Mouse (Mus musculus): ENCODE measurements at regions not wholly inside any gene's neighbourhood (a gene's known extent, or its start where the extent isn't known, plus 50 kb on each side); places are given as distances from the start of the nearest gene placed in this dataset.
"Not testable (repeated sequence)": the region's sequence is repeated elsewhere in the genome, so short reads cannot be mapped to it uniquely, and the experiment has no call there.

DNA sequence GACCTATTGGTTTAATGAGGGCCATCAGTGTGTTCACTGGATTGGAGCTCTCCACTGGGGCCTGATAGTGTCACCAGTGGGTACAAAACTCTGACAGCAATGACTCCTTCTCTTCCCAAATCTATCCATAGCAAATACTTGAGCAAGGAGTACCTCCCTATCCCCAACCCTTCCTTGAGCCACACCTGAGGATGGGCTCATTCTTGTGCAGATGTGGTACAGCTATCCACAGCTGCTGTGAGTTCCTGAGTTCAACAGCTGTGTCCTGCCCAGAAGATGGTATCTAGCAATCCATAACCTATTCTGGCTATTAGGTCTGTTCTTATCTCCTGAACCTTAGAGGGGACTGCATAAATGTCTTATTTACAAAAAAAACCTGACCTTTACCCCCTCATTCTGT, 148.7 kb upstream of the Cwc22 start:
- no peak for DNase-seq (ENCODE audit: low spot score)

DNA sequence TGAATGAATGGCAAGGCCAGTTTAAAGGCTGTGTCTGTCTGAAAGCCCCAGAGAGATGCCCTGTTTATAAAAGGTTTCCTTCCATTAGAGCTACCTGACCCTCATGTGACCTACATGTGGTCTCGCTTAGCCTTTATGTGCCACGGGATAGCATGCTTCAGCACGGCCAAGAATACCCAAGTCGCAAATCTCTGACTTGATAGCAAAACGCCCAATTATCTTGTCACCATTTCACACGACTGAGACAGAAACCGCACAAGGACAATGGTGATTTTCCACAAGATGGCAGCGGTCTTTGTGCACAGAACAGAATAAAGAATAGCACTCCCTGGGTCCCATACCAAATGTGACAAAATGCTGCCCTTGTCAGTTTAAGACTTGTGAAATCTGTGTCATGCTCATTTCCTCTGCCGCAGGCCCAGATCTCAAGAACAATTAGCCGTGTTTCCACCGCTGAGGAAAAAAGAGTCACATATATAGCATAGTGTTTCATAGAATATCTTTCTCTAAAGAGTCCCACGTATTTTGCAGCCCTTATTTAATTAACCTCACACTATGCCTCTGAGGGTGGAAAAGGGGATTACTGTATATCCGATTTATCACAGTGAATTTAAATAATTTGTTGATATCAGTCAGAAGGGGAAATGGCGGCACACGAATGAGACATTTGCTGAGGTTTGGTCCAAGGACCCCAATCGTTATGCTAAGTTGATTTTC, 118.3 kb upstream of the Cwc22 start:
- DNase-seq (ENCODE audit: low spot score), result no peak

DNA sequence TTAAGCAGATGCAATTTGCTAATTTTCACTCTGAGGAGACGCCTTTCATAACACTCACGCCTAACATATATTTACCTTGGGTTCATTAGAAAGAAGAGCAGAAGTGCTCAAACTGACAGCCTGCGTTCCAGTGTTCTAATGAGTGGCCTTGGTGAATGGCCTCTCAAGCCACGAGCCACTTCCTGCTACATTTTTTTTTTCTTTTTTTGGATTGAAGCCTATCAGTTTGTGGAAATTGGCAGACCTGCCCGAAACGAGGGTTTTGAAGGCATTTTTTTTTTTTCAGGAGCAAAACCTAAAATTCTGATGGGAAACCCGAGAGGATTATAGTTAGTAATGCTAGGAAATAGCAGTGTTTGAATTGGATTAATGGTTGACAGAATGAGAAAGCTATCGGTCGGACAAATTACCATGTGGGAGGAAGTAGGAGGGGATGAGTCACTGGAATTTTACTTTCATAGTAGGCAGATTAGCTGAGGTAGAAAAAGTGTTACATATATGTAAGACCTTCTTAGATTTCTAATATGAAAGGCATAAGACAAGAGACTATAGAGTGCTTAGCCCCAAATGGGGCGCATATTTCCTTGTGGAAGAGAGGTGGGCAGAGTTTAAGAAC, 113.7 kb upstream of the Cwc22 start:
- DNase-seq (ENCODE audit: low spot score), result no peak

DNA sequence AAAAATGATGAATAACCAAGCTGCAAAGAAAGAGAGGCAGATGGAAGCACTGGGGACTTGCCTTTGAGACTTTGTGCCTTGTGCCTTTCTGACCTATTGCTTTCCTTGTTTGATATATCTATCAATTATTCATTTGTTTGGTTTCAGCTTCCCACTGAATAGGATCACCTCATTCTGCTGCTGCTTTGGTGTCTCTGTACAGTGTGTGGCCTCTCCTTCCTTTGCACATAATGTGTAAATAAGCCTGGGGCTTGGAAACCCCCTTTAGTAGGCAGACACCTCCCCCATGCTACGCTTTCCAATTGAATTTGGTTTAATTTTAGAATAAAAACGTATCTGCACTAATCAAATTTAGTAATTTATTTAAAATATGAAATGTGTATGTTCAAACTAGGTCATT, 112.8 kb upstream of the Cwc22 start:
- DNase-seq (ENCODE audit: low spot score), result no peak

DNA sequence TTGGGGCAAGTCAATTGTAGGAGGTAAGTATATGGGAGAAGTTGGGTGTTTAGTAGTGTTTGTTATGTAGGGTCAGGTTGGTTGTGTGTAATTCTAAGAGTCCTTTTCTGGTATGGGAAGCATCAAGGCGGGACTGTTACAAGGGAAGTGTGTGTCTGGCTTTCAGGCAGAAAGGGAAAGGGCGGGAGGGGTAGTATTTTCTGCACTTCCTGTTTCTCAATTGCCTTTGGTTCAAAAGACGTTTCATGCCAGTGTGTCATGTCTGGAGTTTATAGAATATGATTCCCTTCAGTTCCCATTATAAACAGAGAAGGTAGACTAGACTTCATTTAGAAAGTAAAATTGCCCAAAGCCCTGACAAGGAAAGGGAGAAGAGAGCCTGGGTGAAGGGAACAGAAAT, 107.7 kb upstream of the Cwc22 start:
- DNase-seq (ENCODE audit: low spot score), result no peak

DNA sequence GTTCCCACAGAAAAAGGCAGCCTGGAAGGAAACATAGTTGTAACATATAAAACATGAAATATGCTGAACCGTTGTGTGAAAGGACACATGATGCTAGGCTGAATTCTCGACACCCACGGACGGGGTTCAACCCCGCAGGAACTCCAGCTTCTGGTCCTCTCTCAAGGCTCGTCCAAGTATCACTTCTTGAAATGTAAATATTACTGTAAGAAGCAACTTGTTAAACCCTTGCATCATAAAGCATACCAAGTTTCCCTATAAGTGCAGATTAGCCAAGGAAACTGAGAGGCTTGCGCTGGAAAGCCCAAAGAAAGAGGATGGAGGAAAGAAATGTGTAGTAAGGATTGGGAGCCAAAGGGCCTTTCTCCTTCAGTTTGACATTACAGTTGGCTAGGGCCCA, 104.4 kb upstream of the Cwc22 start:
- DNase-seq (ENCODE audit: low spot score), result no peak

DNA sequence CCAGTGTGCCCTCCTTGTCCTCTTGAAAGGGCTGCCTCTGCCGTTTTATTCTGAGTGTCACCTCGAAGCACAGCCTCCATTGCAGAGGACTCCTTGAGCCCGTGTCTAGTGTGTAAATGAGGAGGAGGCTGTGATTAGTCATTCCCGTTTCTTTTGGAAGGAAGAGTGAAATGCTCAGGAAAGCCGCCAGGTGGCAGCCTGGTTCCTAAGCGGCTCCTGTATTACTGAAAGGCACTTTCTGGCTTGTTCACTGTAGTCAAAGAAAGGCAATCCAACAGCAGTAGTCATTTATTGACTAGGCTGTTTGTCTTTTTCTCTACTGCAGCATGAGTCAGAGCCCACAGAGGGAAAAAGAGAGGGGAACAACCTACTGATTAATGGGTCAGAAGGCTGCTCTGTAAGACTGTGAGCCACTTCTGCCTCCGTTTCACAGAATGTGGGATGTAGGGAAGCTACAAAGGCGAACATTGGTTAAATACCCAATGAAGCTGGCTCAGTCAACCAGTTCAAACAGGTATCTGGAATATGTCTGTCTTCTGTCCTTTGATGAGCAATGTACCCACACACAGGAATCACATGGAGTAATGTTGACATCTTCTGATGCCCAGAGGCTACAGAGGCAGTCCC, 103.2 kb upstream of the Cwc22 start:
- DNase-seq (ENCODE audit: low spot score), result peak; percentile 2

DNA sequence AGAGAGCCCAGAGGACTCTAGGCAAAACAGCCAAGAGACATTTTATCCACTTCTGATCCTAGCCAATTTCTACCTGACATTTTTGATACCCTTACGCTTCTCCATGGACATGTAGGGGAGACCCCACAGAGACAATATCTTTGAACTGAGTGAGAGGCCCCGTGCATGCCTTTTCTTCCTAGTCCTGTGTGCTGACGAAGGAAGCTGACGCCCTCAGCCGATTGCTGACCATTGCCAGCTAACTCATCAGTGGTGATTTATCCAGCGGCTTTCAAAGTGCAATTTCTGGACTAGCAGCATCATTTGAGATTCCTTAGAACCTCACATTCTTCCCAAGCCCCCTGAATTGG, 102.5 kb upstream of the Cwc22 start:
- no peak for DNase-seq (ENCODE audit: low spot score)

DNA sequence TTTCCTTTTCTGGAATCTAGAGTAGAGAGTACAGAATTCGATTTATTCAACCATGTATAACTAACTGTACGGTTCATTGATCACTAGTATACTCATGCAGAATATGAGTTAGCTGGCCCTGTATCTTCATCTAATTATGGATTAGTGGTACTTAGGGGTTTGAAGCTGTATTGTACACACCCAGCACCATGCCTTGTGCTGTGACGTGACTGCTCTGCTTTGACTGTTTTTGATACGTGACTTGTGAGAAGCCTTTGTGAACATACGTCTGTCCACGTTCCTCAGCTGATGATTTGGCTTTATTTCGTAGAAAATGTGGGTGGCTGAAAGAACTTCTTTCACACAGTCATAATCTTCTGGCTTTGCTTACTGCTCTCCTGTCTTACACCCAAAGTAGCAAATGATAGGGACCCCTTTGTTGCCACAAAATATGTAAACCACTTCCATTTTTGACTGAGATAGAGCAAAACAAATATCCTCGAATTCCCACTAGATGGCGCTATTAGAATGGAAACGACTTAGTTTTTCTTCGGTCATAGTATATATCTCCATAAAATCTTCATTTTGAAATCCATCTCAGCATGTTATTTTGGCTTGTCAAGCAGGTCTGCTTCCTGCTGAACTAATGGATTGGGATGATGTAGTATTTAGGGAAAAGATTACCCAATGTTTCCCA, 102.0 kb upstream of the Cwc22 start:
- no peak for DNase-seq (ENCODE audit: low spot score)

DNA sequence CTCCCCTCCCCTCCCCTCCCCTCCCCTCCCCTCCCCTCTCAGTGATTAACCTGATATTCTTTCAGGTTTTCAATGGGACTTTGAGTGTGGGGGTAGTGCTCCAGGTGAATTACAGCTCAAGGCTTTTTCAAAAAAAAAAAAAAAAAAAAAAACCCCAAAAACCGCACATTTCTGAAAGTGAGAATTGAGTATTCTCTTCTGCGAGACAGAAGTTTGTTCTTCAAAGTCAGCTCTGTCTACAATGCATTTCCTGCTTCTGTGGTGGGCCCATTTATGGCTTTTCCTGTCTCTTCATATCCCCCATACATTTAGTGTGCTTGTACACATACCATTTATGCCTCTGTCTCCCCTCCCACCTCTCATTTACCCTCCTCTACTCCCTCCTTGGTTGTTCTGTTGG, 81.1 kb upstream of the Cwc22 start:
- DNase-seq (ENCODE audit: low spot score), result no peak

DNA sequence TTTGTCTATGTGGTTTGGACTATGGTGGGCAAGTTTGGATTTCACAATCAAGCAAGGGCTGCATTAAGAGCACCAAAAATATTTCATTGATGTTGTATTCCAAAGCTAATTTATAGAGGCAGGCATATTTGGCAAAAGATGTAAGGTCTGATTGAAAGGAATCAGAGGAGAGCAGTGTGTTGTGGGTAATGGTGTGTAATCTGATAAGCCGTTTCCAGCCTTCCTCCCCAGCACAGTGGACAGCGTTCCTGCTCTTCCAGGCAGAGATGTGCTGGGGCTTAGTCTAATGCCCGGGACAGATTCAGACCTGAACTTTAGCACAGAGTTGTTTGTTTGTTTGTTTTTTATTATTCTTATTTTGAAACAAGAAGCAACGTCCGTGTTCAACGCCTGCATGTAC, 80.6 kb upstream of the Cwc22 start:
- no peak for DNase-seq (ENCODE audit: low spot score)

DNA sequence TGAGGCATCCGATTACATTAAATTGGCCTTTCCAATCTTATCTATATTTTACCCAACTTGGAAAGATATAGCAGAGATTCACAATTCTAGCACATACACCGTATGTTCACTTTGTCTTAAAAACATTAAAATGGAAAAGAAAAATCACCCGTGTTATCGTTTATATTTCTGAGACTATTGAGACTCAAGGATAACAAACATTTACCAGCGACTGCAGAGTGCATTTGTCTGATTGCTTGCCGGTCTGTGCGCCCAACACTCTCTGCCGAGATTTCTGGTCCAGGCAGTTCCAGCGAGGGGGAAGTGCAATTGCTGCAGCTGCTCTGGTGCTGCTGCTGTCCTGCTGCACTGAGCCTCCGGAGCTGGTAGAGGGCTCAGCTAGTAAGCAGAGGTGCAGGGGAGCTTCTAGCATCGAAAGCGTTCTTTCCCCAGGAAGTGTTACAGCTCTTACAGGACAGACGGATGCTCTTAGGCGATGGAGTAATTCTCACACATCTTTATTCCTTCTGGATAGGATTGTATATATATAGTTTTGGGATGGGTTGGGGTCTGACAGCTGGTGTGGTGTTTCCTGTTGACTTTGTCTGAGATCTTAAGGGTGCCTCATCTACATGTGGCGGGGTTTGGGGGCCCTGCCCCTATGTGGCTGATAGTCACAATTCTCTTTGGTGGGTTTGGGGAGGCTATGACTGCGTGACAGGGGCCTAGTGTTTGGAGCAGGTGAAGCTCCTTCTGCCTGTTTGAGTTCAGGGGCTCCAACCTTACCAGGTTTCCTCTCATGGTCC, 79.7 kb upstream of the Cwc22 start:
- no peak for DNase-seq (ENCODE audit: low spot score)

DNA sequence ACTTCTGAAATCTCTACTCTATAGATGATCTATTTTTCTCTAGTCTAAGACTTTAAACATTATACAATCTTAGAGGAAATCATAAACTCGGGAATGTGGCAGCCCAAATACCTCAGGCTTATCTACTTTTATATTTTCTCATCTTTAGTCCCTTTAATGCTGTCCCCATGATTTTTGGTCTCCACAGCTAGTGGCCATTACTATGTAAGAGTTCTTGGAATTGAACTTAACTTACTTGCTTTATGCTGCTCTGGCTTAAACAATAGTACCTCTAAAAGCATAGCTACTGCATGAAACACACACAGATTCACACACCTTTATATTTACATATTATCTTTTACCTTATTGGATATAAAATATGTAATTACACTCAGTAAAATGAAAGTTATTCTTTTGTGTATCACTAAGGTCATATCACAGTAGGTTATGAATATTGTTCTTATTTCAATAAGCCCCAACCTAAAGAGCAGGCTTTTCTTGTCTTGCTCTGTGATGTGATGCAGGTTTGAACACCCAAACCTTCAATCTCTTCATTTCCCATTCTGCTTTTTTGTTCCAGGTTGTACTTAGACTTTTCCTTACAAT, 78.9 kb upstream of the Cwc22 start:
- DNase-seq (ENCODE audit: low spot score), result no peak

DNA sequence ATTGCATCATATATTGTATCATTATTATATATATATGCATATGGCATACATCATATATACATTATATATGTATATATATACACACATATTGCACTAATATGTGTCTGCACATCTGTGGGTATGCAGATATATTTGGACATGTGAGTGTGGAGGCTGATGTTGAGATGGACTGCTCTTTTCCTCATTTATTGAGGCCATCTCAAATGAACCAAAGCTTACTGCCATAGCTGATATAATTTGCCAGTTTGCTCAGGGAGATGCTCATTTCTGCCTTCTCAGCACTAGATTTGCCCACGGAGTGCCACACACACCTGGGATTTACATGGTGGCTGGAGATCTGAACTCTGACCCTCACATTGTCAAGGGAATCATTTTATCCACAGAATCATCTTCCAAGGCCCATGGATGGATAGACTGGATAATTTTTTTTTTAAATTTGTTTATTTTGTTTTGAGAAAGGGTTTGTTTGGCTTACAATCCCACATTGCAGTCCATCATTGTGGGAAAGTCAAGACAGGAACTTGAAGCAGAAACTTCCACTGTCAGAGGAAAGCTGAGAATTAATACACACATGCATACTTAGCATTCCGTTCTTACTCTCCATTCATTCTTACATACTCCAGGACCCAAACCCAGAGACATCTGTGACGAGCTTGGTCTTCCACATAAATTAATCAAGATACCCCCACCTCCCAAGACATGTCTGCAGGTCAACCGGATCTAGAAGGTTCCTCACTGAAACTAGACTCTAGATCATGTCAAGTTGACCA, 77.9 kb upstream of the Cwc22 start:
- DNase-seq (ENCODE audit: low spot score), result no peak

DNA sequence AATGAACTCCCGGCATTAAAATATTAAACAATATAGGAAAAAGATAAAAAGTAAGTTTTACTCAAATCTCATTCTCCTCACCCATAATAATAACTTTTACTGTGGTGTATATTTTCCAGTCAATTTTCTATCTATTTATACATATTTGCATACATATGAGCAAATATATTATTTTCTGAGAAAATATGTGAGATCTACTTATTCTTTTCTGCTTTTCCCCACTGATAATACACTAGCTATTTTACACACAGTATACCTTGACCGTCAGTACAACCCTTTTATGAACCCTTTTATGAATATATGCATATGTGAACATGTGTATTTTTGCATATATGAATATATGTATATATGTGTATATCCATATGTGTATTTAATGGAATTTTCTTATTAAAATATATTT, 77.2 kb upstream of the Cwc22 start:
- no peak for DNase-seq (ENCODE audit: low spot score)

DNA sequence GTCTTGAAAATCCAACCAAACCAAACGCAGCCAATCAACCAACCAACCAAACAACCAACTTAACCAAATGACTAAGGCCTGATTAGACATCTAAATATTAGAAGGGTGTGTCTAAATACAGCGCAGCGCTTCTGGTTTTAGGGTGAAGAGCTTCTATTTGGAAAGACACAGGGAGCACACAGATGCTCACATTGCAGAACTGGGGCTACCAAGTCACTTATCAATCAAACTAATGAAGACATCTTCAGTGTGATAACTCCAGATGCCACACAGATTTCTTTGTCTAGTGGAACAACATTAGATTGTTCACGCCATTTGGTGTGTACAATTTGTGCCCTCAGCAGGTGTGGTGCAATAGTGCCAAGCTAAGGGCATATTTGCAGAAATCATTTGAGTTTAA, 76.6 kb upstream of the Cwc22 start:
- no peak for DNase-seq (ENCODE audit: low spot score)

DNA sequence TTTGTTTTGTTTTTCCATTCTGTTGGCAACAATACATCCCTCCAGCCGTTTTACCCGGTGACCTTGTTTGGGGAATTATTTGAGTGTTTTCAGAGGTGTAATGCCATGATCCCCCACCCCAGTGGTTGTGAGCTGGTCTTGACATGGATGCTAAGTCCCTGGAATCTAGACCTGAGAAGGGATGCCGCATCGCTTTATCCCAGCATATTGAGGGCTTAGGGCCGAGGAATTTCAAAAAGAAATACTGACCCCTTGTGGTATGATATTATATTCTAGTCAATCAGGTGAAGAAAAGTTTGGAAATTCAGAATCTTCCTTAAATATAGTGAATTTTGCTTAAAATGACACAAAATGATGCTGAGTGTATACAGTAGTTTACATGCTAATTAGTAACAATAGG, 75.7 kb upstream of the Cwc22 start:
- no peak for DNase-seq (ENCODE audit: low spot score)

DNA sequence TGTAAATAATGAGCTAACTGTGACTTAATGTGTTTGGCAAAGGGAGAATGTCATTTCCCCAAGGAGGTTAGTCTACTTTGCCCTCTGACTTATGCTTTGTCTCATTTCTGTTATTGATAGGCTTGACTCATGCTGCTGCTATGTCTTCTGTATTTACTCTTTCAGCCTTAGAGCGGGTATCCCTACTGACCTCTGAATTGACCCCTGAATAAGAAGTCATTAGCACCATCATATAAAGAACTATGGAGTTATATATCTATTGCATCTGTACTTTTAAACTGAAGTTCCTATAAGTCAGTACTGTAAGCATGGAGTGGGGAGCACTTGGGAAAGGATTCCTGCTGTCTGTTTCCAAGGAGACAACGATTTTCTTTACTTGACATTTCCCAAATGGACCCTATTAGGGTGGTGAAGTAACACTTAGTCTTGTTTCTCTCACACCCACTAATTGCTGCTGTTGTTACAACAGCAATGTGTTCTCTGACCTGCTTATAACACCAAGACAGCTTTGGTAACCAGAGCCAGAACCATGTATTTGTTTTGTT, 75.3 kb upstream of the Cwc22 start:
- no peak for DNase-seq (ENCODE audit: low spot score)

DNA sequence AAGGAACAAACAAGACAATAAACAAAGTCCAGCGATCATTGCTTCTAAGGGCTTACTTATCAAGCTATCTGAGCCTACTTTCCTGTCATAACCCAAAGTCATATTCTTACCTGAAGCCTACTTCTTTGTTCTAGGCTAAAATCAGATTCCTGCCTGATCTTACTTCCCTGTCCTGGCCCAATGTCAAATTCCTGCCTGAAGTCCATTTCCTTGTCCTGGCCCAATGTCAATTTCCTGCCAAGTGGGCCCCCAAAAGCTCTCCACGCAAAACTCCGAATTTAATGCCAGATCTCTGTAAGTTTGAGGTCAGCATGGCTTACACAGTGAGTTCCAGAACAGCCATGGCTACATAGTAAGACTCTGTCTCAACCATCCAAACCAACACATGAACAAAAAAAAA, 74.3 kb upstream of the Cwc22 start:
- no peak for DNase-seq (ENCODE audit: low spot score)

DNA sequence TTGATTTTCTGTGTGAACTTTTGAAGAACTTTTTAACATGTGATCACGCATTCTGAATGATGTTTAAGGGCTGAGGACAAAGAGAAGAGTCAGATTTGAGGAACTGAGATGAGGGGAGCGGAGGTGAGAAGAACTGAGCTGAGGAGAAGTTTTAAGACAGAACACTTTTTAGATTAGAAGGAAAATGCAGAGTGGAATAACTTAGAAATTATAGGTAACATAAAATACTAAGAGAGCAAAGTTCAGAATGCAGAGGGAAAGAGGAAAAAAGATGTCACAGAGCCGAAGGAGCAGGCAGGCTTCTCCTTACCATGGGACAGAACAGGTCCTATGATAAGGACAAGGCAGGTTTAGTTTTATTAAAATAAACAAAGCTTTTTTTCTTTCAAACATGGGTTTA, 73.7 kb upstream of the Cwc22 start:
- no peak for DNase-seq (ENCODE audit: low spot score)

DNA sequence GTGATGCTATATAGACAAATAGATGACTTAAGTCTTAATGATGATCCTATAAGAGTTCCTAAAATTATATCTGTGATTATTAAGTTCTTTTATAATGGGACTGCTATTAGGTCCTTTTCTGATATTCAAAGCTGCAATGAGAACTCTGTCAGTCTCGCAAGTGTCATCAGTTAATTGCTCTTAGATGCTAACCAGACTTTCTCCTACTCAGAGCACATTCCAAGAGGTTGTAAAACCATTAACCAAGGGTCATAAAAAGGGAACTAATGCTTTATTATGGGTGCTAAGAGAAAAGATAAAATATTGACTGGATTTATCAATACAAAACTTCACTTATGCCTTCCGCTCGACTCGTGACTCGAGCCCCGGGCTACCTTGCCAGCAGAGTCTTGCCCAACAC, 66.3 kb upstream of the Cwc22 start:
- not testable (repeated sequence) for DNase-seq (ENCODE audit: low spot score)
